Mouse (Mus musculus): ENCODE results near the gene Slc22a7. TPM values are rescaled to one million over a fixed set of nuclear protein-coding genes. Genes with fewer than 3 reads are reported as not detected.

Gene Slc22a7
- polyA plus RNA-seq, 1 experiment from 2014 or later = not detected

DNA sequence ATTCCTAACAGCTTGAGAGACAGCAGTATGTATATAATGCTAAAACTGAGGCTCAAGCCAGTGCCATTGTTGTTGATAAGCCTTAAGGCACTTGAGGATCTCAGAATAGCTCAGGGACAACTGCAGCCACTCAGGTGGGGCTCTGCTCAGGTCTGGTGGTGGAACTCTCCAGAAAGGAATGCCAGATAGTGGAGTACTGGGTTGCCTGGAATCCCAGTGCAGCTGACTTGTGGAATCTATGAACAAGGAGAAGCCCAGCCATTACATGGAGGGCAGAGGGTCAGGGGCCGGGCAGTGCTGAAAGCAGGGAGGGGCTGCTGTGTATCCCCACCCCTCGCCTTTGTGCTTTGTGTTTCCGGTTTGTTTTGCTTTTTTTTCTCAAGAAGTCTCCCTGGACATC lies 20.2 kb upstream of the Slc22a7 start:
- ATAC-seq (ENCODE audit: low FRiP score, low read depth) = no peak
- H3K4me2 ChIP-seq = no peak overlapping the region
- peaks cover 9% of the 10 kb centered on the region; the same call in 1 of the 2 replicates for H3K36me3 ChIP-seq
- H3K9me3 ChIP-seq = no peaks in the 10 kb centered on the region
- no peaks in the 10 kb centered on the region; the same call in 1 of the 2 replicates for H3K27me3 ChIP-seq
- peaks cover 37% of the 10 kb centered on the region for H3K4me1 ChIP-seq (replicated peaks)
- 43% methylated on average over 3 of the region's 3 CpGs for WGBS
- H3K9ac ChIP-seq = no peak overlapping the region
- no peak overlapping the region for H3K4me3 ChIP-seq
- no peak overlapping the region for H3K27ac ChIP-seq (replicated peaks)

GRCm38 (mm10) chr17:46457791-46458190 lies 19.5 kb upstream of the Slc22a7 start:
- peaks cover 42% of the 10 kb centered on the region for H3K4me1 ChIP-seq (replicated peaks)
- no peaks in the 10 kb centered on the region; the same call in 1 of the 2 replicates for H3K27me3 ChIP-seq
- no peaks in the 10 kb centered on the region for H3K9me3 ChIP-seq
- H3K36me3 ChIP-seq = peaks cover 9% of the 10 kb centered on the region; the same call in 1 of the 2 replicates
- no peak for ATAC-seq (ENCODE audit: low FRiP score, low read depth)
- H3K4me3 ChIP-seq = no peak overlapping the region
- no peak overlapping the region for H3K27ac ChIP-seq (replicated peaks)
- H3K4me2 ChIP-seq = no peak overlapping the region
- H3K9ac ChIP-seq = no peak overlapping the region
- 21% methylated on average over 10 of the region's 10 CpGs for WGBS

DNA sequence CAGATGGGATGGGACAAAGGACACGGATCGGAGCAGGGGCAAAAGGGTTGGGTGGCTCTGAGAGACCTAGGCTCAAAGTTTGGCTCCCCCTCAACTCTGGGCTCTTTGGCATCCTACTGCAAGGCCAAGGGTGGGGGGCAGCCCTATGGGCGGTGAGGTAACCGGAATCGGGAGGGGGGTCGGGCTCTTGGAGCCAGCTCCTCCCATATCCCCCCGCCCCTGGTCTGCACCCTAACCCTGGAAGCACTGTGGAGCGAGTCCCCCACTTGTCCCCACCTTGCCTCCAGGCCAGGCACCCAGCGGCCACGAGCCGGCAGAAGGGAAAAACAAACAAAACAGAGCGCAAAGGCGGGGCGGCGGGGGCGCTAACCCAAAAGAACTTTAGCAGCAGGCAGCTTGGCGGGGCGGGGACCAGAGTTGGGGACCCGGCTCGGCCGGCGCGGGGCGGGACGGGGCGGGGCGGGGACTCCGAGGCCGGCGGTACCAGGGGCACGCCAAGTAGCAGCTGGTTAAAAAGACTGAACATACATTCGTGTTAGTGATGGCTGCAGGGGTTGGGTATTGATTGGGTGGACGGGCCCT lies 16.9 kb upstream of the Slc22a7 start:
- peak overlapping the region; percentile 26 for H3K4me3 ChIP-seq
- no peaks in the 10 kb centered on the region for H3K9me3 ChIP-seq
- no peak overlapping the region for H3K9ac ChIP-seq
- peaks cover 34% of the 10 kb centered on the region for H3K4me1 ChIP-seq (replicated peaks)
- no peak overlapping the region for H3K27ac ChIP-seq (replicated peaks)
- no peaks in the 10 kb centered on the region; the same call in 1 of the 2 replicates for H3K27me3 ChIP-seq
- WGBS = 2% methylated on average over 33 of the region's 33 CpGs
- H3K4me2 ChIP-seq = peak overlapping the region; percentile 58
- H3K36me3 ChIP-seq = peaks cover 1% of the 10 kb centered on the region; the same call in 1 of the 2 replicates
- no peak; the same call in 1 of the 2 replicates for ATAC-seq (ENCODE audit: low FRiP score, low read depth)

GRCm38 (mm10) chr17:46454539-46454938 lies 16.3 kb upstream of the Slc22a7 start:
- ATAC-seq (ENCODE audit: low FRiP score, low read depth) = no peak
- Histone ChIP-seq H3K4me1 (replicated peaks) (peaks cover 34% of the 10 kb centered on the region), H3K27ac (replicated peaks) (no peak overlapping the region), H3K4me2 (peak overlapping the region; percentile 58), H3K9ac (no peak overlapping the region), H3K4me3 (peak overlapping the region; percentile 25; the same call in 1 of the 2 replicates), H3K27me3 (no peaks in the 10 kb centered on the region; the same call in 1 of the 2 replicates), H3K36me3 (no peaks in the 10 kb centered on the region; the same call in 1 of the 2 replicates), H3K9me3 (no peaks in the 10 kb centered on the region)
- 5% methylated on average over 9 of the region's 9 CpGs for WGBS

DNA sequence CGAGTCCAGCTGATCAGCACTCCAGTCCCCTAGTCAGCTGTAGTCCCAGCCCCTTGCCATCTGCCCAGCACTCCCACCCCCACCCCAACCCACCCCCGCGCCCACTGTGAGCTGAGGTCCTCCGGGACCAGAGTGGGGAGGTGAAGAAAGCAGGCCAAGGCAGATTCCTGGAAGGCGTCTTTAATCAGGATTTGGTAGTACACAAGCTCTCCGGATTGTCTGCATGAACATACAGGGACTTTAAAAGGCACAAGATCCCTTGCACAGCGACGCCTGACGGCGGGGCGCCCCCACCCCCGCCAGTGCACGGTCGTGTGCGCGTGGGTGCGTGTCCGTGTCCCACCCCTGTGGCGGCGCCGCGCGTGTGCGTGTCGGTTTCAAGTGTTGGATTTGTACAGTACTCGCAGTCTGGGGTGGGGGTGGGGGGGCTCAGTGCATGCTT lies 15.7 kb upstream of the Slc22a7 start:
- 3% methylated on average over 26 of the region's 26 CpGs for WGBS
- Histone ChIP-seq H3K9me3 (no peaks in the 10 kb centered on the region), H3K27me3 (no peaks in the 10 kb centered on the region; the same call in 1 of the 2 replicates), H3K9ac (peak overlapping the region; percentile 24; the same call in 1 of the 2 replicates), H3K36me3 (no peaks in the 10 kb centered on the region), H3K4me3 (peak overlapping the region; percentile 25; the same call in 1 of the 2 replicates), H3K4me2 (peak overlapping the region; percentile 58), H3K27ac (replicated peaks) (0 out of 2 replicates have a peak overlapping the region, but pooled peaks have one; percentile 35), H3K4me1 (replicated peaks) (peaks cover 34% of the 10 kb centered on the region)
- 0 out of 2 replicates have a peak, but pooled peaks have one; percentile 46 for ATAC-seq (ENCODE audit: low FRiP score, low read depth)

DNA sequence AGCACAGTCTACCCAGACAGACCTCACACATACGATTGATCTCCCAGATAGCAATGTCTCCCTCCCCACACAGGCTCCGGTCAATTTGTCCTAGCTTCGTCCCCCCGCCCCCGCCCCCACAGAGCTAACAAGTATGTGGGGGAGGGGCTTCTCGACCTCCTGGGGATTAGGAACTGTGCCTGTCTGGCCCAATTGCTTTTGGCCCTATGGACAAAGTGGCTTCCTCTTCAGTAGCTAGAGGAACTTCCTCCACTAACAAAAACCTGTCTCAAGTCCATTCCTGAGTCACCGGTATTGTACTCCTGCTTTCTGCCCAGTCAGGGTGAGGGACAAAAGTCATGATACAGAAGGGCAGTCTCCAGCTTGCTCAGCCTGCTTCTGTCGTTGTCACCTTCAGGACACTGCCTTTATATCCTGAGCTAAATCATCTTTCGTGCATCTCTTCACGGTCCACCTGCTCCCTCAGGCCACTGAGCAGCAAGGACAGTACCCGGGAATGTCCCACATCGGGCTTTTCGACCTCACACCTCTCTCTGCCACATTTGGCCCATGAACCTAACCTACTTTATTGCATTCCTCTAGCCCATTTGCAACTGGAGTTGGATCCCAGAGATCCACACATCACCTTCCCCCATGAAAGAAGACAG lies 15.2 kb upstream of the Slc22a7 start:
- ATAC-seq (ENCODE audit: low FRiP score, low read depth) = no peak
- no peak overlapping the region for H3K27ac ChIP-seq (replicated peaks)
- peak overlapping the region; percentile 58 for H3K4me2 ChIP-seq
- no peak overlapping the region for H3K4me3 ChIP-seq
- H3K9me3 ChIP-seq = no peaks in the 10 kb centered on the region
- no peaks in the 10 kb centered on the region for H3K36me3 ChIP-seq
- WGBS = 7% methylated on average over 13 of the region's 13 CpGs
- no peak overlapping the region for H3K9ac ChIP-seq
- peaks cover 34% of the 10 kb centered on the region for H3K4me1 ChIP-seq (replicated peaks)
- H3K27me3 ChIP-seq = no peaks in the 10 kb centered on the region; the same call in 1 of the 2 replicates

DNA sequence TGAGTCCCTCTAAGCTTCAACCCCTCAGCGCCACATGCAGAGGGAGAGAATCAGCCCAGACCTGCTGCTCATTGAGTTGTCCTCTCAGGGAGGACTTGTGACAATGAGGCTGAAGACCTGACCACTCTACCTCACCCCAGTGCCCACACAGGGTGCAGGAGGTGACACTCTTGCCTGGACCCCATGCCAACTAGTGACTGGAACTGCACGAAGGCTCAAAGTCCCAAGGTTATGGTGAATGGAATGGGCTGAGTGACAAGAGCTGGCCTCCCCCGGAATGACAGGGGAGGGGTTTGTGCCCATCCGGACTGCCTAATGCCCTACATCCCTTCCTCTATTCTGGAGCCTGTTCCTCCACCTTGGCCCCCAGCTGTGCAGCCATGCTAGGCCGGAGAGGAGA lies 14.4 kb upstream of the Slc22a7 start:
- no peak overlapping the region for H3K9ac ChIP-seq
- H3K27me3 ChIP-seq = peaks cover 2% of the 10 kb centered on the region; the same call in 1 of the 2 replicates
- H3K4me1 ChIP-seq (replicated peaks) = peaks cover 34% of the 10 kb centered on the region
- no peaks in the 10 kb centered on the region for H3K36me3 ChIP-seq
- ATAC-seq (ENCODE audit: low FRiP score, low read depth) = no peak
- H3K4me2 ChIP-seq = no peak overlapping the region
- no peaks in the 10 kb centered on the region for H3K9me3 ChIP-seq
- H3K4me3 ChIP-seq = no peak overlapping the region
- no peak overlapping the region for H3K27ac ChIP-seq (replicated peaks)
- WGBS = 44% methylated on average over 5 of the region's 5 CpGs

DNA sequence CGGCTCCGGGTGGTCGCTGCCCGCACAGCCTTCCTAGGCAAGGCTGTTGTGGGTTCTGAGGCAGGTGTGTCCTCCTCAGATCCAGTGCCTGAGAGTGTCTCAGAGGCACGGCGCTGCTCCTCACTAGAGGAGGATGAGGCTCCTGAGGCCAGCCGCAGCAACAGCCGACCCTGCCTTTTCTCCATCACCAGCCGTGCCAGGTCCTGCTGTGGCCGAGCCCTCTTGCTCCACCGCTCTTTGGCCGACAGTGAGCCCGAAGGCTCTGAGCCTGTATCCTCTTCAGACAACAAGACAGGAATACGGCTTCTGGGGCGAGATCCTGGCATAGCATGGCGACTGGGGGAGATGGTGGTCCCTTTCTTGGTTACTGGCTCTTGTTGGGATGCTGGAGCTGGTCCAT lies 8.0 kb upstream of the Slc22a7 start:
- H3K9ac ChIP-seq = no peak overlapping the region
- 92% methylated on average over 16 of the region's 16 CpGs for WGBS
- no peaks in the 10 kb centered on the region for H3K4me1 ChIP-seq (replicated peaks)
- no peaks in the 10 kb centered on the region for H3K36me3 ChIP-seq
- H3K4me3 ChIP-seq = no peak overlapping the region
- no peak overlapping the region for H3K4me2 ChIP-seq
- no peak overlapping the region for H3K27ac ChIP-seq (replicated peaks)
- no peaks in the 10 kb centered on the region for H3K9me3 ChIP-seq
- ATAC-seq (ENCODE audit: low FRiP score, low read depth) = no peak
- H3K27me3 ChIP-seq = peaks cover 44% of the 10 kb centered on the region

- H3K9ac ChIP-seq = no peak overlapping the region
- H3K27me3 ChIP-seq = peaks cover 44% of the 10 kb centered on the region
- no peaks in the 10 kb centered on the region for H3K4me1 ChIP-seq (replicated peaks)
- peak overlapping the region; percentile 30; the same call in 1 of the 2 replicates for H3K4me2 ChIP-seq
- H3K27ac ChIP-seq (replicated peaks) = no peak overlapping the region
- H3K9me3 ChIP-seq = no peaks in the 10 kb centered on the region
- H3K4me3 ChIP-seq = no peak overlapping the region
- 8% methylated on average over 50 of the region's 50 CpGs for WGBS
- no peak for ATAC-seq (ENCODE audit: low FRiP score, low read depth)
- no peaks in the 10 kb centered on the region for H3K36me3 ChIP-seq
These were observed 6.8 kb upstream of the Slc22a7 start for GRCm38 (mm10) chr17:46444839-46445579.

DNA sequence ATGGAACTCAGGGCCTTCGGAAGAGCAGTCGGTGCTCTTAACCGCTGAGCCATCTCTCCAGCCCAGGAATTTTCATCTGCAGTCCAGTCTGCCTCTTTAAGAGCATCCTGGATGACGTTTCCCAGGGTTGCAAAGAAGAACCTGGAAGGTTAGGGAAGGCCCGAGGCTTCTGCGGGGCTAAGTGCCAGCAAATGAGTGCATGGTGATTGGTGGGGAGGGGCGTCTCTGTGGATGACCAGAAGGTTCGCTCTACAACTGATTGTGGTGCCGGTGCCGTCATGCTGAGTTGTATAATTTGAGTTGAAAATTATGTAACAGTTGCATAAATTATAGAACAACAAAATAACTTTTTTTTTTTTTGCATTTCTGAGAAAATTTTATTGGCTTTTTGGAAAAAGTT lies 919 bp upstream of the Slc22a7 start:
- 92% methylated on average over 10 of the region's 10 CpGs for WGBS
- no peak overlapping the region for H3K27ac ChIP-seq (replicated peaks)
- no peak overlapping the region for H3K4me3 ChIP-seq
- no peaks in the 10 kb centered on the region for H3K9me3 ChIP-seq
- peaks cover 6% of the 10 kb centered on the region; the same call in 1 of the 2 replicates for H3K4me1 ChIP-seq (replicated peaks)
- no peak overlapping the region for H3K4me2 ChIP-seq
- ATAC-seq (ENCODE audit: low FRiP score, low read depth) = no peak
- peaks cover 19% of the 10 kb centered on the region for H3K27me3 ChIP-seq
- no peak overlapping the region for H3K9ac ChIP-seq
- no peaks in the 10 kb centered on the region for H3K36me3 ChIP-seq

DNA sequence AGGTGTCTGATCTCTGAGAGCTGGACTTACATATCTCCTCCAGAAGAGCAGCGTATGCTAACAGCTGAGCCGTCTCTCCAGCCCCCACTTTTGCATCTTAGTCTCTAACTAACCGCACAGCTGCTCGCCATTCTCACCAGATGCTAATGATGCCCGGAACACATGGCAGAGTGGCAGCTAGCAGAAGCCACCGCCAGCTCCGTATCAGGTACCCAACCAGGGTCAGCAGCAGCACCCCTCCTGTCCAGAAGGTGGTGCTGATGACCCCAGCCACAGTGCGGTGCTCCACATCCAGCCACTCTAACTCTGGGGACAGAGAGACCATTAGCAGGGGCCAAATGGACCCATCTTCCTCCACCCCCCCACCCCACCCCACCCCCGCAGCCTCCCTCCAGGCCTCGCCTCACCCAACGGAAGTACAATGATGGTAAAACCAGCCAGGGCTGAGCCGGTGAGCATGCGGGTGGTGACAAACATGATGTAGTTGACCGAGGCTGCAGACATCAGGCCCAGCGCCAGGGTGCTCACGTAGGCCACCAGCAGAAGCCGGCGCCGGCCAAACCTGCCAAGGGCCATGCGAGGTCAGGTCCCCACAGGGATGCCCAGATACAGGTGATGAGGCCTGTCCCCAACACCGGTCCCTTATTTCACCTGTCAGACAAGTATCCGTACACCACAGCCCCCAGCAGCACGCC lies 1.4 kb downstream of the Slc22a7 start:
- peak; percentile 60 for ATAC-seq (ENCODE audit: low FRiP score, low read depth)
- Histone ChIP-seq H3K27ac (replicated peaks) (no peak overlapping the region), H3K4me2 (peak overlapping the region; percentile 9; the same call in 1 of the 2 replicates), H3K36me3 (no peaks in the 10 kb centered on the region), H3K9ac (no peak overlapping the region), H3K9me3 (no peaks in the 10 kb centered on the region), H3K27me3 (0 out of 2 replicates have a peak, but pooled peaks cover 9% of the 10 kb centered on the region), H3K4me1 (replicated peaks) (peaks cover 12% of the 10 kb centered on the region; the same call in 1 of the 2 replicates), H3K4me3 (no peak overlapping the region)
- WGBS = 29% methylated on average over 23 of the region's 23 CpGs
